Mouse (Mus musculus) bone marrow, adult 2 months (tissue): ENCODE measurements around the gene Myo16. TPM values are rescaled to one million over a fixed set of nuclear protein-coding genes. Genes with fewer than 3 reads are reported as not detected.

Experiments used
- H3K27ac ChIP-seq: fragments of 200-500 bp; 2 replicates; pipeline ENCODE4 v1.5.1; 2012; ENCODE audit warnings: low read depth, mild to moderate bottlenecking, control low read depth, inconsistent platforms, low read length; ENCODE audit not compliant: control insufficient read depth, poor library complexity, insufficient read depth
- H3K4me1 ChIP-seq: fragments of 200-500 bp; 2 replicates; pipeline ENCODE4 v1.6.1; 2011; ENCODE audit warnings: low read length; ENCODE audit not compliant: control insufficient read depth, insufficient read depth
- H3K4me3 ChIP-seq: fragments of 200-500 bp; replicated peaks from 2 replicates; pipeline ENCODE3; 2011; ENCODE audit warnings: mild to moderate bottlenecking, low read depth, low read length, control low read depth; ENCODE audit not compliant: control insufficient read depth
- CTCF ChIP-seq: fragments of 200-500 bp; IDR thresholded peaks from 2 replicates; pipeline ENCODE4 v1.5.1; 2011; ENCODE audit warnings: low read length, control low read depth; ENCODE audit not compliant: control insufficient read depth, insufficient read depth
- POLR2A ChIP-seq: fragments of 200-500 bp; IDR thresholded peaks from 2 replicates; pipeline ENCODE4 v1.6.1; 2011; ENCODE audit warnings: low read depth, mild to moderate bottlenecking, control low read depth, low read length, borderline replicate concordance; ENCODE audit not compliant: control insufficient read depth
- WGBS: fragments of 180-500 bp; shearing (Covaris S2); methylation state at CpG from one replicate; pipeline ENCODE4 v1.1.7; 2018; 5-methylcytosine and 5-hydroxymethylcytosine counted together
- polyA plus RNA-seq: library from polyadenylated mRNA; stranded (reverse); fragments of >200 nt; gene quantifications from 2 replicates; pipeline ENCODE4 v1.2.4, GENCODE M21; 2011; ENCODE audit warnings: low replicate concordance; ENCODE audit not compliant: missing spikeins, insufficient read depth, insufficient read length

The Myo16 gene
- polyA plus RNA-seq, 1 experiment: not detected

GRCm38 (mm10) chr8:10415885-10416284 lies 262.2 kb downstream of the Myo16 start:
- H3K4me3 ChIP-seq: no peak overlapping the region
- H3K27ac ChIP-seq: no peak overlapping the region
- 75% methylated on average over 9 of the region's 9 CpGs for WGBS
- no peaks in the 10 kb centered on the region for H3K4me1 ChIP-seq
- TF ChIP-seq CTCF (no peak), POLR2A (no peak)

- no peak overlapping the region for H3K4me3 ChIP-seq
- TF ChIP-seq POLR2A (no peak), CTCF (no peak)
- WGBS: 74% methylated on average over 12 of the region's 12 CpGs
- H3K4me1 ChIP-seq: no peaks in the 10 kb centered on the region
- no peak overlapping the region for H3K27ac ChIP-seq
Observed at GRCm38 (mm10) chr8:10416806-10417205, 263.1 kb downstream of the Myo16 start.

GRCm38 (mm10) chr8:10417281-10417680 lies 263.6 kb downstream of the Myo16 start:
- no peak overlapping the region for H3K4me3 ChIP-seq
- 82% methylated on average over 6 of the region's 6 CpGs for WGBS
- no peak overlapping the region for H3K27ac ChIP-seq
- no peak for TF ChIP-seq POLR2A
- TF ChIP-seq CTCF: no peak
- H3K4me1 ChIP-seq: no peaks in the 10 kb centered on the region

- TF ChIP-seq CTCF (no peak), POLR2A (no peak)
- Histone ChIP-seq H3K27ac (no peak overlapping the region), H3K4me1 (no peaks in the 10 kb centered on the region), H3K4me3 (no peak overlapping the region)
- WGBS: 78% methylated on average over 8 of the region's 8 CpGs
Observed at GRCm38 (mm10) chr8:10418013-10418412, 264.3 kb downstream of the Myo16 start.

GRCm38 (mm10) chr8:10418971-10419370 lies 265.3 kb downstream of the Myo16 start:
- Histone ChIP-seq H3K4me3 (no peak overlapping the region), H3K4me1 (no peaks in the 10 kb centered on the region), H3K27ac (no peak overlapping the region)
- no peak for TF ChIP-seq POLR2A
- no peak for TF ChIP-seq CTCF
- WGBS: 62% methylated on average over 7 of the region's 7 CpGs

GRCm38 (mm10) chr8:10419726-10420125 lies 266.0 kb downstream of the Myo16 start:
- Histone ChIP-seq H3K27ac (no peak overlapping the region), H3K4me1 (no peaks in the 10 kb centered on the region; the same call in 1 of the 2 replicates), H3K4me3 (no peak overlapping the region)
- TF ChIP-seq CTCF (no peak), POLR2A (no peak)
- 74% methylated on average over 4 of the region's 4 CpGs for WGBS

- H3K27ac ChIP-seq: no peak overlapping the region
- TF ChIP-seq POLR2A: no peak
- no peak for TF ChIP-seq CTCF
- WGBS: 73% methylated on average over 6 of the region's 6 CpGs
- no peak overlapping the region for H3K4me3 ChIP-seq
- no peaks in the 10 kb centered on the region; the same call in 1 of the 2 replicates for H3K4me1 ChIP-seq
Observed at GRCm38 (mm10) chr8:10420551-10420950, 266.8 kb downstream of the Myo16 start.

GRCm38 (mm10) chr8:10421516-10422090 lies 267.9 kb downstream of the Myo16 start:
- Histone ChIP-seq H3K27ac (no peak overlapping the region), H3K4me3 (no peak overlapping the region), H3K4me1 (no peaks in the 10 kb centered on the region; the same call in 1 of the 2 replicates)
- TF ChIP-seq CTCF (no peak), POLR2A (no peak)
- 88% methylated on average over 9 of the region's 9 CpGs for WGBS

GRCm38 (mm10) chr8:10435492-10435891 lies 281.8 kb downstream of the Myo16 start:
- no peak overlapping the region for H3K4me3 ChIP-seq
- TF ChIP-seq CTCF: no peak
- TF ChIP-seq POLR2A: no peak
- no peak overlapping the region for H3K27ac ChIP-seq
- 78% methylated on average over 8 of the region's 8 CpGs for WGBS
- H3K4me1 ChIP-seq: no peaks in the 10 kb centered on the region
